Mouse (Mus musculus) T-cell, adult 2 months (primary cell): ENCODE data around the gene Odam.

ENCODE experiments used
- DNase-seq: peaks from one replicate; pipeline ENCODE4 v3.0.0; 2022; ENCODE audit warnings: low spot score

Odam gene

DNA sequence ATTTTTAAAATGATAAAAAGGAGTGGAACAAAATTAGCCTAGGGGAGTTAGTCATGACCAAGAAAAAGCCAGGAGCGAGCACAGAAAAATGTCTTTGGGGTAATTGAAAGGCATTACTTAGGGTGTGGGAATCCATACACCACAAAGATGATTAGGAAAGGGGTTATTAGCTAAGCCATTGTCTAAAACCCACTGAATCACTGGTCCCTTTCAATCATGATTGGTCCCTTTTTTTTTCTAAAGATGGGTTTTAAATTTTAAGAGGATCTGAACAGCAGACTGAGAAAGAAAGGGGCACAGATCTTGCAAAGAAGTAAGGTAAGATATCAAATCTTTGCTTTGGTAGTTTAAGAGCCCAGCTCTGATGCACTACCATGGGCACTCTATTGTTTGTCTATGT, at the start of gene Odam:
Odam (plus strand) TSS at position 301 of the 400 bp plus-strand sequence.
- no peak for DNase-seq

DNA sequence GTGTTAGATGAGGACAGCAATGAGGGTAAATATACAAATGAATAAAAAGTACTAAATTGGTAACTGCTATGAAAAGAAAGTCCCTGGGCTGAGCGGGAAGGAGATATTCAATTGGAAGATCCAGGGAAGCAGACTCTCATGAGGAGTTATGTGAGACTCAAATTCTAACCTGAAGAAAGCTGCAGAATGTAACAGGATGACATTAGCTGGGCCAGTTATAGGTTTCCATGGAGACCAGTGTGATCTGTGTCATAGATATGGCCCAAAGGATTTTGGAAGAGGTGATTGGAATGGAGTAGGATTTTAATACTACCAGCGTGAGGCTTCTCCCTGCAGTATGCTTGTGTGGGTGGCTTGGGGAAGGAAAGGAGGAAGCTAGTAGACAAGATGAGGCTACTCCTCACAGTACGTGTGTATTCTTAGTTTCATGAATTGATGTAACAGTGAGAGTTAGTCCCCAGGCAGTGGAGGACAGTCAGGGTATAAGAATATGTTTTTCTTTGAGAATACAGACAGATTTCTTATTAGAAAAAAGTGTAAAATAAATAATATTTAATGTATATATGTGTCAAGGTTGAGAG, 29.6 kb upstream of the Odam start:
- DNase-seq, result no peak

DNA sequence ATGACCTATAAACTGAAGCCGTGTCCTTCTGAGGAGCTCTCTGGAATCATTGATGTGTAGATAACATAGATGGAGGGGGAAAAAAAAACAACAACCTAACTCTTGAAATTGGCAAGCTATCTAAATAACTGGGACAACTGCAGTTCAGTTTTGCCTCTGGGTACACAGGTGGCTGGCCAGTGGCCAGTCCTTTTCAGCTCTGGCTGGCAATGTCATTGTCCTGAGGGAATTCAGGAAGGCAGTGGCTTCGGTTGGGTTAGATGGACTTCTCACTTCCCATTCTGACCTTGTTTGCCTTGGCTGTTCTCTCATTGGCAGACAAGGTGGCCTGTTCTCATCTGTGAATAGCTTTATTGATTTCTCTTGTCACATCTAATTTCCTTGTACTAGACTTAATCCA, 14.7 kb upstream of the Odam start:
- no peak for DNase-seq

DNA sequence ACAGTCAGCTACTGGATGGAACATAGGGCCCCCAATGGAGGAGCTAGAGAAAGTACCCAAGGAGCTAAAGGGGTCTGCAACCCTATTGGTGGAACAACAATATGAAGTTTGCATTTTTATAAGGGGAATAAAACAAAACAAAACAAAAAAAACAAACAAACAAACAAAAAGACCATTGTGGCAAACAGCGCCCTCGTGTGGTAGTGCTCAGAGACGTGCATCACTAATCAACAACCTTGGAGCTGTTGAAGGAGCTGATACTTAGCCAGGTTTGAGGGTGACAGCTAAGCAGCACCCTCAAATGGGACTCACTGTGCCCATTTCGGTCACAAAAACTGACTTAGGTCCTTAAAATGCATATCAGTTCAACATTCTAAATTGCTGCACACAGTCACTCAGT, 13.4 kb upstream of the Odam start:
- DNase-seq, result no peak

DNA sequence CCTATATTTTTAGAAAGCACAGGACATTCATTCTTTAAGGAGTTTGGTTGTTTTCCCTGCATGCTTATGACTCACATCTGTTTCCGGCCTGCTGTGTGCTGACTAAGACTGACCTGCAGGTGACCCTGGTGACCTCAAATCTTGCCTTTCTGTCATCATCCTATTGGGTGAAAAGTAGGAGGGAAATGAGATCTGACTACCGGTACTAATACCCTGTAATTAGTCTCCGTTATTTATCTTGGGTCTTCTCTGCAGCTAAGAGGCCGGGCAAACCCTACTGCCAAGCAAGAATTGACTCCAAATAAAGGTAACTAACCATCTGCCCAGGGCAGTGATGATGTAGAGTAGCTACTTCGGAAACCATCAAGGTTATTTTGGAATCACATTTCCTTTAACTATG, 40.5 kb downstream of the Odam start, which contains the start of gene Csn3:
Csn3 (plus strand) TSS at position 208 of the 400 bp plus-strand sequence.
- no peak for DNase-seq

DNA sequence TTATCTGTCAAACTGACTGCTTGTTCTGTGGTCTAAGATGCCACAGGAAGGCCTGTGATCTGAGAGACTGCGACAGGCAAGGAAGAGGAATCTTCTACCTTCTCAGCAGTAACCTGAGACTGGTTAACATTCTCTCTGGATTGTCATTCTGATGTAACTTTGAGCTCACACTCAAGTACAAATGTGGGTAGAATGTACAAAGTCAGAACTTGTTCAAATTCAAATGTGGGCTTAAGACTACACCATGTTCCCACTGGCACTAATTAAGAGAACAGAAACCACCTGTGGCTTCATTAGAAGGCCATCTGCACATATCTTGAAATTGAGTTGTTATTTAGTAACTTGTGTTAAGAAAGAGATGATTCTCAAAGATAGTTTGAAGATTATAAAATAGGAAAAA, 46.8 kb downstream of the Odam start:
- no peak for DNase-seq

DNA sequence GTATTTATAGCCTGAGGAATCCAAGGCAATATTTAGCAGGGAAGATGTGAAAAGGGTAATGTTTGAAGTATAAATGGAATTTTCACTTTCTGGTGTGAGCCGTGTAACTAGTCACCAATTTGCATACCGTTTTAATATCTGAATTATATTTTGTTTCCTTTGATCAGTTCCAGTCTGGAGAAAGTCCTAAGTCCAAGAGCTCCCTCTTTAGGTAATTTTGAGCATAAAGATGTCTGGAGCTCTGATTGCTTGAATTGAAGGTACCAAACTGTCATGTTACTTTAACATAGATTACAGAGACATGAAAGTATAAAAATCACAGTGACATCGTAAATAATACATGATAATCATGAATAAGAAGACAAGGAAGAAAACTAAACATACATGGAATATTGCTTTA, 55.9 kb downstream of the Odam start:
- no peak for DNase-seq

DNA sequence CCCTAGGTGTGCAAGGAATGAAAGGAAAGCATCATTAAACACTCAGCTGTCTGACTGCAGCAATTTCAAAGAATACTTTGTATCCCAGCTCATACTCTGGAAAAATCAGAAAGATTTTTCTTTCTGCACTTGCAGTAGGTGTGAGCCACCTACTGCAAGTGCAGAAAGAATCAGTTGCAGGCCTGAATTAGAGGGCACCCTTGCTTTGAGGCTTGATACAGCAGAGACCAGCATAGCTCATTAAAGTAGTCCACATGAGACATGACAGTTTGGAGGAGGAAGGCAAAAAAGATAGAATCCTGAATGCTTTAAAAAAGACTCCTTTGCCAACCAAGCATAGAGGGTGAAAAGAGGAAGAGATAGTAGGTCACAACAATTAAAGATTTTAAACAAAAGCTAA, 57.7 kb downstream of the Odam start:
- no peak for DNase-seq
